Mouse (Mus musculus): ENCODE results near the gene Higd1b.
A peak's percentile ranks its signal among the peaks of the same experiment; 100 is the strongest.

Higd1b gene

GRCm38 (mm10) chr11:102838126-102838525 is 2.5 kb downstream of the Higd1b start:
- DNase-seq (ENCODE audit: inconsistent age in 2 of 2, low spot score in 1 of 2) = no peak

- DNase-seq (ENCODE audit: inconsistent age in 2 of 2, low spot score in 1 of 2) = no peak
Observed at GRCm38 (mm10) chr11:102838616-102839150, 3.0 kb downstream of the Higd1b start.

GRCm38 (mm10) chr11:102845926-102846325 is 10.3 kb downstream of the Higd1b start:
- DNase-seq (ENCODE audit: inconsistent age in 2 of 2, low spot score in 1 of 2) = peak in 1 of 2 experiments; percentile 62

GRCm38 (mm10) chr11:102851883-102852282 is 16.2 kb downstream of the Higd1b start:
- DNase-seq (ENCODE audit: inconsistent age in 2 of 2, low spot score in 1 of 2) = peak; percentile 79 to 91

- DNase-seq (ENCODE audit: inconsistent age in 2 of 2, low spot score in 1 of 2) = no peak
Observed at GRCm38 (mm10) chr11:102853760-102854159, 18.1 kb downstream of the Higd1b start.

- no peak for DNase-seq (ENCODE audit: inconsistent age in 2 of 2, low spot score in 1 of 2)
Observed at GRCm38 (mm10) chr11:102855941-102856340, 20.3 kb downstream of the Higd1b start.

GRCm38 (mm10) chr11:102858951-102859350 is 23.3 kb downstream of the Higd1b start:
- DNase-seq (ENCODE audit: inconsistent age in 2 of 2, low spot score in 1 of 2) = no peak

- DNase-seq (ENCODE audit: inconsistent age in 2 of 2, low spot score in 1 of 2) = no peak
Observed at GRCm38 (mm10) chr11:102859933-102860332, 24.3 kb downstream of the Higd1b start.

GRCm38 (mm10) chr11:102864272-102864671 is 28.6 kb downstream of the Higd1b start:
- DNase-seq (ENCODE audit: inconsistent age in 2 of 2, low spot score in 1 of 2) = peak; percentile 63 to 86

GRCm38 (mm10) chr11:102874801-102875334 is 39.2 kb downstream of the Higd1b start:
- DNase-seq (ENCODE audit: inconsistent age in 2 of 2, low spot score in 1 of 2) = no peak

GRCm38 (mm10) chr11:102879558-102879957 is 43.9 kb downstream of the Higd1b start:
- DNase-seq (ENCODE audit: inconsistent age in 2 of 2, low spot score in 1 of 2) = no peak

- DNase-seq (ENCODE audit: inconsistent age in 2 of 2, low spot score in 1 of 2) = peak; percentile 93 to 99
Observed at GRCm38 (mm10) chr11:102880585-102881313, 45.1 kb downstream of the Higd1b start, which contains the start of the genes Eftud2 and Ccdc103. Gene Eftud2 (minus strand): TSS chr11:102880985. Gene Ccdc103 (plus strand): TSS chr11:102881204.

GRCm38 (mm10) chr11:102881314-102882198 is 45.9 kb downstream of the Higd1b start:
- DNase-seq (ENCODE audit: inconsistent age in 2 of 2, low spot score in 1 of 2) = no peak

GRCm38 (mm10) chr11:102884616-102885219 is 49.1 kb downstream of the Higd1b start, which contains the start of gene Fam187a:
Gene Fam187a (plus strand): TSS chr11:102885169.
- no peak for DNase-seq (ENCODE audit: inconsistent age in 2 of 2, low spot score in 1 of 2)

- no peak for DNase-seq (ENCODE audit: inconsistent age in 2 of 2, low spot score in 1 of 2)
Observed at GRCm38 (mm10) chr11:102887433-102887832, 51.8 kb downstream of the Higd1b start.

Data from adrenal gland, adult (tissue).